Mouse (Mus musculus) limb, embryonic 13.5 days (tissue): ENCODE results near the gene Hlcs. TPM values are rescaled to one million over a fixed set of nuclear protein-coding genes. Genes with fewer than 3 reads are reported as not detected.

Source experiments
- ATAC-seq: fragments of 200-750 bp; cut with Nextera tagmentation; 2 replicates; pipeline ENCODE4 v1.8.0; 2017; ENCODE audit warnings: low read depth, moderate number of reproducible peaks, moderate TSS enrichment; ENCODE audit not compliant: low FRiP score
- H3K27ac ChIP-seq: fragments of 300-500 bp; sonication (generic); 2 replicates; pipeline ENCODE4 v1.5.1; 2015; ENCODE audit warnings: inconsistent platforms, mild to moderate bottlenecking, moderate library complexity
- H3K27me3 ChIP-seq: fragments of 300-500 bp; sonication (generic); 2 replicates; pipeline ENCODE4 v1.6.1; 2015; ENCODE audit warnings: mild to moderate bottlenecking, inconsistent platforms
- H3K36me3 ChIP-seq: fragments of 300-500 bp; sonication (generic); 2 replicates; pipeline ENCODE4 v1.6.1; 2015; ENCODE audit warnings: inconsistent platforms, mild to moderate bottlenecking, moderate library complexity
- H3K4me1 ChIP-seq: fragments of 300-500 bp; sonication (generic); 2 replicates; pipeline ENCODE4 v1.6.1; 2015; ENCODE audit warnings: inconsistent platforms
- H3K4me2 ChIP-seq: fragments of 300-500 bp; sonication (generic); replicated peaks from 2 replicates; pipeline ENCODE4 v1.6.1; 2015; ENCODE audit warnings: inconsistent platforms, mild to moderate bottlenecking, moderate library complexity
- H3K4me3 ChIP-seq: fragments of 300-500 bp; sonication (generic); 2 replicates; pipeline ENCODE4 v1.5.1; 2015; ENCODE audit warnings: moderate library complexity, mild to moderate bottlenecking, inconsistent platforms
- H3K9ac ChIP-seq: fragments of 300-500 bp; sonication (generic); 2 replicates; pipeline ENCODE4 v1.6.1; 2015; ENCODE audit warnings: mild to moderate bottlenecking, inconsistent platforms
- H3K9me3 ChIP-seq: fragments of 300-500 bp; sonication (generic); 2 replicates; pipeline ENCODE4 v1.6.1; 2016; ENCODE audit warnings: inconsistent platforms
- WGBS: fragments of 180-500 bp; shearing (Covaris S2); methylation state at CpG from one replicate; pipeline ENCODE4 v1.1.7; 2015; 5-methylcytosine and 5-hydroxymethylcytosine counted together
- polyA plus RNA-seq: library from polyadenylated mRNA; unstranded; fragments of >200 nt; fragmentation: Nextera tagmentation; extraction: Ambion mirVana; gene quantifications from 2 replicates; pipeline ENCODE4 v1.2.1, GENCODE M21; 2015

Gene Hlcs
- polyA plus RNA-seq, 1 experiment from 2014 or later = 8.8 TPM

- WGBS = 56% methylated on average over 16 of the region's 16 CpGs
- no peaks in the 10 kb centered on the region for H3K36me3 ChIP-seq
- no peak for ATAC-seq
These were observed 76.9 kb downstream of the Hlcs start for GRCm38 (mm10) chr16:94236226-94237129.

GRCm38 (mm10) chr16:94235718-94236117 lies 77.7 kb downstream of the Hlcs start:
- Histone ChIP-seq H3K4me2 (no peak overlapping the region), H3K27ac (no peak overlapping the region)
- 76% methylated on average over 6 of the region's 6 CpGs for WGBS

More at GRCm38 (mm10) chr16:94236226-94237129, 76.9 kb downstream of the Hlcs start:
- no peaks in the 10 kb centered on the region; the same call in 1 of the 2 replicates for H3K9me3 ChIP-seq
- no peak overlapping the region for H3K4me3 ChIP-seq
- H3K27ac ChIP-seq = no peak overlapping the region
- H3K27me3 ChIP-seq = peaks cover 57% of the 10 kb centered on the region
- H3K4me1 ChIP-seq = peaks cover 18% of the 10 kb centered on the region
- no peak overlapping the region for H3K9ac ChIP-seq
- H3K4me2 ChIP-seq = no peak overlapping the region

GRCm38 (mm10) chr16:94234202-94234601 lies 79.2 kb downstream of the Hlcs start:
- Histone ChIP-seq H3K27me3 (peaks cover 65% of the 10 kb centered on the region), H3K9ac (no peak overlapping the region), H3K4me3 (no peak overlapping the region), H3K4me2 (no peak overlapping the region), H3K9me3 (no peaks in the 10 kb centered on the region; the same call in 1 of the 2 replicates), H3K36me3 (0 out of 2 replicates have a peak, but pooled peaks cover 2% of the 10 kb centered on the region), H3K4me1 (peaks cover 18% of the 10 kb centered on the region), H3K27ac (no peak overlapping the region)
- ATAC-seq = no peak
- 77% methylated on average over 4 of the region's 4 CpGs for WGBS

More at GRCm38 (mm10) chr16:94235718-94236117, 77.7 kb downstream of the Hlcs start:
- Histone ChIP-seq H3K4me3 (no peak overlapping the region), H3K9ac (no peak overlapping the region), H3K27me3 (peaks cover 59% of the 10 kb centered on the region), H3K36me3 (no peaks in the 10 kb centered on the region), H3K9me3 (no peaks in the 10 kb centered on the region; the same call in 1 of the 2 replicates), H3K4me1 (peaks cover 18% of the 10 kb centered on the region)
- ATAC-seq = no peak

- 75% methylated on average over 12 of the region's 12 CpGs for WGBS
- peaks cover 58% of the 10 kb centered on the region for H3K27me3 ChIP-seq
- H3K9me3 ChIP-seq = no peaks in the 10 kb centered on the region; the same call in 1 of the 2 replicates
- H3K9ac ChIP-seq = no peak overlapping the region
- ATAC-seq = no peak
- H3K4me2 ChIP-seq = no peak overlapping the region
- H3K4me1 ChIP-seq = peaks cover 29% of the 10 kb centered on the region
- no peak overlapping the region for H3K4me3 ChIP-seq
- 0 out of 2 replicates have a peak, but pooled peaks cover 2% of the 10 kb centered on the region for H3K36me3 ChIP-seq
- H3K27ac ChIP-seq = no peak overlapping the region
These were observed 82.3 kb downstream of the Hlcs start for GRCm38 (mm10) chr16:94230909-94231575.

GRCm38 (mm10) chr16:94230499-94230898 lies 82.9 kb downstream of the Hlcs start:
- H3K27ac ChIP-seq = no peak overlapping the region
- no peak overlapping the region for H3K4me3 ChIP-seq
- ATAC-seq = no peak
- peaks cover 62% of the 10 kb centered on the region for H3K27me3 ChIP-seq
- no peak overlapping the region for H3K9ac ChIP-seq
- no peak overlapping the region for H3K4me2 ChIP-seq
- peaks cover 30% of the 10 kb centered on the region for H3K4me1 ChIP-seq
- 0 out of 2 replicates have a peak, but pooled peaks cover 2% of the 10 kb centered on the region for H3K36me3 ChIP-seq
- no peaks in the 10 kb centered on the region; the same call in 1 of the 2 replicates for H3K9me3 ChIP-seq
- WGBS = 67% methylated on average over 4 of the region's 4 CpGs

DNA sequence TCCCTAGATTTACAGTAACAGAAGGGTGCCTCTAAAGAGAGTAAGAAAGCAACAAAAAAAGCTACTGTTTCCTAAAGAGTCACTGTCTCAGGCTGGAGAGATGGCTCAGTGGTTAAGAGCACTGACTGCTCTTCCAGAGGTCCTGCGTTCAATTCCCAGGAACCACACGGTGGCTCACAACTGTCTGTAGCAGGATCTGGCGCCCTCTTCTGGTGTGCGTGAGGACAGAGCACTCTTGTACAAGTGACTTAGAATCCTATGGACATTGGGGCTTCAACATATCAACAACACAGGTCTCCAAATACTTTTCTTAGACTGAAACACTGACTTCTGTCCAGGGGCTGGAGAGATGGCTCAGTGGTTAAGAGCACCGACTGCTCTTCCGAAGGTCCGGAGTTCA lies 83.5 kb downstream of the Hlcs start:
- peaks cover 30% of the 10 kb centered on the region for H3K4me1 ChIP-seq
- WGBS = 95% methylated on average over 7 of the region's 7 CpGs
- peaks cover 68% of the 10 kb centered on the region for H3K27me3 ChIP-seq
- H3K9ac ChIP-seq = no peak overlapping the region
- no peak overlapping the region for H3K4me3 ChIP-seq
- no peaks in the 10 kb centered on the region; the same call in 1 of the 2 replicates for H3K9me3 ChIP-seq
- H3K4me2 ChIP-seq = no peak overlapping the region
- no peak overlapping the region for H3K27ac ChIP-seq
- 0 out of 2 replicates have a peak, but pooled peaks cover 2% of the 10 kb centered on the region for H3K36me3 ChIP-seq
- ATAC-seq = no peak

GRCm38 (mm10) chr16:94228858-94229555 lies 84.4 kb downstream of the Hlcs start:
- Histone ChIP-seq H3K9me3 (no peaks in the 10 kb centered on the region; the same call in 1 of the 2 replicates), H3K27ac (no peak overlapping the region), H3K4me1 (peaks cover 26% of the 10 kb centered on the region), H3K4me2 (no peak overlapping the region), H3K27me3 (peaks cover 69% of the 10 kb centered on the region), H3K4me3 (no peak overlapping the region), H3K9ac (no peak overlapping the region), H3K36me3 (0 out of 2 replicates have a peak, but pooled peaks cover 2% of the 10 kb centered on the region)
- ATAC-seq = no peak
- WGBS = 86% methylated on average over 18 of the region's 18 CpGs

DNA sequence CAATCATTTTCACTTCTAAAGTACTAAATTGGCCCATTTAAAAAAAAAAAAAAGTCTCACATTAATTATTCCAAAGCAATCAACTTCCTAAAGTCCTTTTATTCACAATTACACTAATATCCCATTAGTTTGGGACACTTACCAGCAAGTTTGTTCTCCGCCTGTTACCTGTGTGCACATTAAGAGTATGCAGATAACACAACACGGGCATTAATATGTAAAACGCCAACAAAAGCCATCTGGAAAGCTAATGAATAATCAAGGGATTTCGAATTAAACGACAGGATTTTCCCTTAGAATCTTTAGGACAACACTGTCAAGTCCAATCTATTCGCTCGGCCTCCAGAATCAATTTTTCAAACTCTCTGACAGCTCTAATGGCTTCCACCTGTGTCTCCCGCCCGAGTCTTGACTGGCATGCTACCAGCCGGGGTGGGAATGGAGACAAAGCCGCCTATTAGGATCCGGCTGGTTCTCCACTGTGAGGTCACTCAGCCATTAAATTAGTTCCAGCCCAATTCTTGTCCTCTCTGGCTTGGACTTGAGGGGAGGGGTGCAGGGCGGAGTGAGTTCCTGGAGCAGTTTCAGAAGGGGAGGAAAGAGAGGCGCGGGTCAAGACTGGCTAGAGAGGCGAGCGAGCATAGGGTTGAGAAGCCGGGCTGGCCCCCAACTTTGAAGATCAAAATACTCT lies 85.9 kb downstream of the Hlcs start:
- peak overlapping the region; percentile 41 for H3K4me2 ChIP-seq

DNA sequence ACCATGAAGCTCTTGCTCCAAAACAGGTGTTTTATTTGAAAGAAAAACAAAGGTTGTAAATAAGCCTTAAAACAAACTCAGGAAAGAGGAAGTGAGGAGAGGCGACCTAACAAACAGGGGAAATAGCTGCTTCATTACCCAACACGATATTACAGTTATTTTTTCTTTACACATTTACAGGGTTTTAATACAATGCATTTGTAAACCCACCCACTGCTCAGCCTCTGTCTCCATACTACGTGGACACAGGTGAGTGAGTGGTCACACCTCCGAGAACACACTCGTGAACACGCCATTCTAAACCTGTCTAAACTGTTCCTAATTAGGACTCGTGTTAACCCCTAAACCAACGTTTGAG lies 90.0 kb downstream of the Hlcs start:
- Histone ChIP-seq H3K4me3 (no peak overlapping the region), H3K27ac (no peak overlapping the region), H3K4me1 (peaks cover 48% of the 10 kb centered on the region), H3K9ac (no peak overlapping the region), H3K36me3 (no peaks in the 10 kb centered on the region), H3K4me2 (no peak overlapping the region), H3K9me3 (no peaks in the 10 kb centered on the region), H3K27me3 (peaks cover 77% of the 10 kb centered on the region)
- 65% methylated on average over 8 of the region's 8 CpGs for WGBS
- ATAC-seq = no peak

More for the DNA sequence above, 85.9 kb downstream of the Hlcs start:
- Histone ChIP-seq H3K4me1 (peaks cover 38% of the 10 kb centered on the region), H3K36me3 (0 out of 2 replicates have a peak, but pooled peaks cover 2% of the 10 kb centered on the region), H3K4me3 (no peak overlapping the region), H3K27me3 (peaks cover 74% of the 10 kb centered on the region), H3K9me3 (no peaks in the 10 kb centered on the region; the same call in 1 of the 2 replicates), H3K27ac (no peak overlapping the region), H3K9ac (no peak overlapping the region)
- WGBS = 12% methylated on average over 18 of the region's 18 CpGs
- ATAC-seq = peak; percentile 82

- 66% methylated on average over 11 of the region's 11 CpGs for WGBS
- H3K27me3 ChIP-seq = peaks cover 78% of the 10 kb centered on the region
- ATAC-seq = no peak
These were observed 90.6 kb downstream of the Hlcs start for GRCm38 (mm10) chr16:94222646-94223362.

More at GRCm38 (mm10) chr16:94222646-94223362, 90.6 kb downstream of the Hlcs start:
- Histone ChIP-seq H3K27ac (no peak overlapping the region), H3K9ac (no peak overlapping the region), H3K4me2 (no peak overlapping the region), H3K4me1 (peaks cover 47% of the 10 kb centered on the region), H3K36me3 (no peaks in the 10 kb centered on the region), H3K9me3 (no peaks in the 10 kb centered on the region), H3K4me3 (no peak overlapping the region)
